In the genomic region with DNA sequence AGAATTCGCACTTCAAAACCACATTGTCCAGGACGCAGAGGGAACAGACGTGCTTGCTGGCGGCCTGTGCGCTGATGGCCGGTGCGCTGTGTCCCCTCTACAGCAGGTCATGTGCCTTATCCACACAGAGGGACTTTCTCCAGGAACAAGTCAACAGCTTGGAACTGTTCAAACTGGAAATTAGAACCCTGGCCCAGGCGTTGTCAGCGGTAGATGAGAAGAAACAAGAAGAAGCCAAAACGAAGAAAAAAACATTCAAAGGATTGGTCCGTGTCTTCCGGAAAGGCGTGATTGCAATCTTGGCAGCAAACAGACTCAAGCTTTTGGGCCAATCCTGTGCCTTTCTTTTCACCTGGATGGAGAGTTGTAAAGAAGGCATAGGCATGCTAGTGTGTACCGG, we compare ENCODE assay signal across 23 mouse cellular contexts.
"Had no signal": no experiment of that assay in that cellular context is flagged by ENCODE, and none has a peak within 500 bp of the region (broad histone marks: within the 10 kb centered on the region; RNA-seq: fewer than 3 reads in every experiment).

No protein-coding gene starts in this region.

- ATAC-seq: liver, embryonic 12.5 days; midbrain, embryonic 15.5 days had no signal

- H3K4me3 ChIP-seq: kidney, embryonic 15.5 days; limb, embryonic 10.5 days; limb, embryonic 13.5 days; liver, embryonic 12.5 days; liver, embryonic 15.5 days; lung, embryonic 15.5 days; midbrain, embryonic 12.5 days; midbrain, embryonic 15.5 days; neural tube, embryonic 12.5 days; neural tube, embryonic 15.5 days had no signal

- H3K36me3 ChIP-seq: kidney, embryonic 15.5 days; limb, embryonic 10.5 days; limb, embryonic 13.5 days; liver, embryonic 12.5 days; liver, embryonic 15.5 days; lung, embryonic 15.5 days; midbrain, embryonic 12.5 days; midbrain, embryonic 15.5 days; neural tube, embryonic 12.5 days; neural tube, embryonic 15.5 days had no signal

- H3K9ac ChIP-seq: kidney, embryonic 15.5 days; limb, embryonic 13.5 days; liver, embryonic 12.5 days; liver, embryonic 15.5 days; lung, embryonic 15.5 days; midbrain, embryonic 12.5 days; midbrain, embryonic 15.5 days; neural tube, embryonic 12.5 days; neural tube, embryonic 15.5 days had no signal

- H3K4me1 ChIP-seq: kidney, embryonic 15.5 days; limb, embryonic 10.5 days; limb, embryonic 13.5 days; liver, embryonic 12.5 days; liver, embryonic 15.5 days; lung, embryonic 15.5 days; midbrain, embryonic 12.5 days; midbrain, embryonic 15.5 days; neural tube, embryonic 12.5 days; neural tube, embryonic 15.5 days had no signal

- H3K4me2 ChIP-seq: kidney, embryonic 15.5 days; limb, embryonic 13.5 days; liver, embryonic 12.5 days; liver, embryonic 15.5 days; lung, embryonic 15.5 days; midbrain, embryonic 12.5 days; midbrain, embryonic 15.5 days; neural tube, embryonic 12.5 days; neural tube, embryonic 15.5 days had no signal

- H3K27me3 ChIP-seq: kidney, embryonic 15.5 days; limb, embryonic 13.5 days; liver, embryonic 12.5 days; liver, embryonic 15.5 days; lung, embryonic 15.5 days; midbrain, embryonic 12.5 days; midbrain, embryonic 15.5 days; neural tube, embryonic 12.5 days; neural tube, embryonic 15.5 days had no signal

- DNase-seq: kidney, postnatal 10 days; kidney, postnatal 36 days; liver; lung, adult 18-20 months; lung, postnatal 14 days; right cerebral cortex, adult 18-20 months; right cerebral cortex, postnatal 14 days; right cerebral cortex, postnatal 4 days; thymus, adult 2 months; thymus, postnatal 14 days; thymus, postnatal 4 days had no signal

- H3K9me3 ChIP-seq: kidney, embryonic 15.5 days; limb, embryonic 10.5 days; limb, embryonic 13.5 days; liver, embryonic 12.5 days; liver, embryonic 15.5 days; lung, embryonic 15.5 days; midbrain, embryonic 12.5 days; midbrain, embryonic 15.5 days; neural tube, embryonic 12.5 days; neural tube, embryonic 15.5 days had no signal

- H3K27ac ChIP-seq: kidney, embryonic 15.5 days; limb, embryonic 10.5 days; limb, embryonic 13.5 days; liver, embryonic 12.5 days; liver, embryonic 15.5 days; lung, embryonic 15.5 days; macrophage; midbrain, embryonic 12.5 days; midbrain, embryonic 15.5 days; neural tube, embryonic 12.5 days; neural tube, embryonic 15.5 days; stomach, postnatal 0 days had no signal
